Mouse (Mus musculus) embryonic stem cell, embryonic (primary cell): ENCODE measurements around the gene Ikbke.

Experiments used
- CTCF ChIA-PET, 4 experiments: fragments of 300-600 bp in 2 of 4; fragments of 350-600 bp in 2 of 4; sonication (Branson Sonifier 250); formaldehyde crosslinking; loops; one replicate each; lab custom pipeline; 2022; ENCODE audit warnings: inconsistent platforms in 2 of 4; lab: Charles Lee
- POLR2A ChIA-PET, 4 experiments: fragments of 300-600 bp in 2 of 4; fragments of 350-600 bp in 2 of 4; sonication (Branson Sonifier 250); formaldehyde crosslinking; loops; one replicate each; lab custom pipeline; 2022; ENCODE audit warnings: antibody characterized with exemption in 4 of 4, inconsistent platforms in 1 of 4; lab: Charles Lee

Gene Ikbke

GRCm38 (mm10) chr1:131260309-131260656 lies 19.1 kb downstream of the Ikbke start:
- CTCF ChIA-PET, result interaction anchor here (0.5 to 4.2 kb wide), 83 partner anchors 8 to 712 kb away, joined by 3 to 61 read pairs (median 4); partner anchors contain the start of genes Rassf5 (in 4 of the 4), Ctse (in 1 of the 4), Eif2d (in 1 of the 4) and Fam72a (in 1 of the 4)
- POLR2A ChIA-PET, result interaction anchor here (0.6 to 3.3 kb wide), 21 partner anchors 9 to 267 kb away, joined by 3 to 16 read pairs (median 4); partner anchors contain the start of genes Rassf5 (in 2 of the 4), Fam72a (in 1 of the 4) and Srgap2 (in 1 of the 4)

GRCm38 (mm10) chr1:131259632-131260308 lies 19.6 kb downstream of the Ikbke start:
- POLR2A ChIA-PET, result interaction anchor here (0.6 to 3.3 kb wide), 19 partner anchors 10 to 268 kb away, joined by 3 to 16 read pairs (median 4); partner anchors contain the start of genes Rassf5 (in 2 of the 4), Fam72a (in 1 of the 4) and Srgap2 (in 1 of the 4)
- CTCF ChIA-PET, result interaction anchor here (0.6 to 4.2 kb wide), 72 partner anchors 8 to 712 kb away, joined by 3 to 61 read pairs (median 4); partner anchors contain the start of genes Rassf5 (in 4 of the 4), Eif2d (in 1 of the 4), Fam72a (in 1 of the 4) and Srgap2 (in 1 of the 4)

- ChIA-PET POLR2A (interaction anchor here in 3 of 4 experiments (0.6 to 1.5 kb wide), 3 partner anchors 12 to 792 kb away, joined by 3 to 5 read pairs (median 3); no protein-coding TSS in a partner anchor), CTCF (interaction anchor here in 3 of 4 experiments (1.1 to 2.2 kb wide), 6 partner anchors 10 to 75 kb away, joined by 3 to 8 read pairs (median 4); partner anchors contain the start of gene Rassf5 (in 2 of the 3))
These were observed 22.1 kb downstream of the Ikbke start for GRCm38 (mm10) chr1:131257288-131257687.

- ChIA-PET CTCF (interaction anchor here in 2 of 4 experiments (1.1 to 1.2 kb wide), 2 partner anchors 7 to 71 kb away, joined by 3 read pairs; no protein-coding TSS in a partner anchor), POLR2A (interaction anchor here in 2 of 4 experiments (0.5 to 1.2 kb wide), 3 partner anchors 12 to 172 kb away, joined by 3 to 4 read pairs (median 3); no protein-coding TSS in a partner anchor)
These were observed 26.7 kb downstream of the Ikbke start for GRCm38 (mm10) chr1:131252516-131253250.

GRCm38 (mm10) chr1:131246433-131247395 lies 32.7 kb downstream of the Ikbke start:
- POLR2A ChIA-PET, result interaction anchor here in 2 of 4 experiments (0.6 to 4.0 kb wide), 19 partner anchors 10 to 281 kb away, joined by 3 to 22 read pairs (median 5); partner anchors contain the start of genes Fam72a (in 1 of the 2), Mapkapk2 (in 1 of the 2) and Srgap2 (in 1 of the 2)
- CTCF ChIA-PET, result interaction anchor here (0.5 to 4.7 kb wide), 53 partner anchors 8 to 699 kb away, joined by 3 to 32 read pairs (median 4); partner anchors contain the start of genes Fam72a (in 1 of the 4), Gm29427 (in 1 of the 4) and Mapkapk2 (in 1 of the 4)

- CTCF ChIA-PET, result interaction anchor here (0.5 to 4.7 kb wide), 66 partner anchors 8 to 698 kb away, joined by 3 to 32 read pairs (median 4); partner anchors contain the start of genes Fam72a (in 1 of the 4), Gm29427 (in 1 of the 4) and Mapkapk2 (in 1 of the 4)
- POLR2A ChIA-PET, result interaction anchor here in 3 of 4 experiments (0.6 to 4.0 kb wide), 29 partner anchors 10 to 511 kb away, joined by 3 to 22 read pairs (median 5); partner anchors contain the start of genes Fam72a (in 2 of the 3), Srgap2 (in 2 of the 3), Il10 (in 1 of the 3) and Mapkapk2 (in 1 of the 3)
These were observed 33.5 kb downstream of the Ikbke start for GRCm38 (mm10) chr1:131245926-131246325.

- ChIA-PET POLR2A (interaction anchor here in 3 of 4 experiments (0.6 to 4.0 kb wide), 34 partner anchors 9 to 526 kb away, joined by 3 to 22 read pairs (median 4); partner anchors contain the start of genes Srgap2 (in 3 of the 3), Fam72a (in 2 of the 3), Il10 (in 1 of the 3) and Mapkapk2 (in 1 of the 3)), CTCF (interaction anchor here (0.5 to 4.7 kb wide), 65 partner anchors 9 to 697 kb away, joined by 3 to 32 read pairs (median 4); partner anchors contain the start of genes Fam72a (in 1 of the 4), Gm29427 (in 1 of the 4) and Mapkapk2 (in 1 of the 4))
These were observed 34.1 kb downstream of the Ikbke start, which contains the start of gene Rassf5 for GRCm38 (mm10) chr1:131245089-131245856. Rassf5 (minus strand) TSS chr1:131245258.

GRCm38 (mm10) chr1:131244536-131245088 lies 34.8 kb downstream of the Ikbke start:
- POLR2A ChIA-PET, result interaction anchor here in 3 of 4 experiments (0.6 to 4.0 kb wide), 29 partner anchors 10 to 526 kb away, joined by 3 to 22 read pairs (median 4); partner anchors contain the start of genes Srgap2 (in 3 of the 3), Fam72a (in 2 of the 3) and Mapkapk2 (in 1 of the 3)
- CTCF ChIA-PET, result interaction anchor here (0.5 to 4.7 kb wide), 46 partner anchors 9 to 413 kb away, joined by 3 to 32 read pairs (median 5); partner anchors contain the start of gene Fam72a (in 1 of the 4)

GRCm38 (mm10) chr1:131242956-131243355 lies 36.5 kb downstream of the Ikbke start:
- POLR2A ChIA-PET, result interaction anchor here in 2 of 4 experiments (0.9 to 4.0 kb wide), 5 partner anchors 10 to 521 kb away, joined by 3 to 16 read pairs (median 3); no protein-coding TSS in a partner anchor
- CTCF ChIA-PET, result interaction anchor here in 3 of 4 experiments (1.2 to 4.7 kb wide), 3 partner anchors 9 to 17 kb away, joined by 3 to 32 read pairs (median 4); no protein-coding TSS in a partner anchor

- ChIA-PET POLR2A (interaction anchor here in 3 of 4 experiments (0.9 to 1.9 kb wide), 6 partner anchors 12 to 326 kb away, joined by 3 to 4 read pairs (median 4); partner anchors contain the start of gene Fam72a (in 1 of the 3)), CTCF (interaction anchor here in 2 of 4 experiments (0.6 to 1.5 kb wide), 2 partner anchors 30 to 71 kb away, joined by 3 to 5 read pairs; no protein-coding TSS in a partner anchor)
These were observed 39.7 kb downstream of the Ikbke start for GRCm38 (mm10) chr1:131239576-131240193.

- CTCF ChIA-PET, result interaction anchor here in 1 of 4 experiments (0.6 kb wide), 1 partner anchor 71 kb away, joined by 3 read pairs; no protein-coding TSS in a partner anchor
These were observed 40.5 kb downstream of the Ikbke start for GRCm38 (mm10) chr1:131238931-131239381.

GRCm38 (mm10) chr1:131236077-131236476 lies 43.3 kb downstream of the Ikbke start:
- CTCF ChIA-PET, result interaction anchor here in 3 of 4 experiments (0.6 to 1.2 kb wide), 4 partner anchors 10 to 310 kb away, joined by 3 to 5 read pairs (median 4); no protein-coding TSS in a partner anchor
- POLR2A ChIA-PET, result interaction anchor here in 2 of 4 experiments (0.6 to 2.0 kb wide), 3 partner anchors 9 to 129 kb away, joined by 3 to 8 read pairs (median 5); partner anchors contain the start of gene Rassf5 (in 1 of the 2)

More at GRCm38 (mm10) chr1:131238931-131239381, 40.5 kb downstream of the Ikbke start:
- POLR2A ChIA-PET, result interaction anchor here in 2 of 4 experiments (1.0 to 1.9 kb wide), 3 partner anchors 11 to 327 kb away, joined by 3 to 4 read pairs (median 3); no protein-coding TSS in a partner anchor

- ChIA-PET CTCF (interaction anchor here (0.6 to 3.2 kb wide), 12 partner anchors 8 to 37 kb away, joined by 3 to 15 read pairs (median 4); partner anchors contain the start of gene Rassf5 (in 4 of the 4)), POLR2A (interaction anchor here in 3 of 4 experiments (0.6 to 2.3 kb wide), 13 partner anchors 8 to 294 kb away, joined by 3 to 17 read pairs (median 4); partner anchors contain the start of genes Rassf5 (in 2 of the 3), Fam72a (in 1 of the 3) and Srgap2 (in 1 of the 3))
These were observed 45.9 kb downstream of the Ikbke start for GRCm38 (mm10) chr1:131233527-131233926.
